Mouse (Mus musculus): Measurements from ENCODE around the gene Krtap31-1. TPM values are rescaled to one million over a fixed set of nuclear protein-coding genes. Genes with fewer than 3 reads are reported as not detected.

Gene Krtap31-1
- not detected in 4 replicates for total RNA-seq (2023)

GRCm38 (mm10) chr11:99907620-99908019 lies at the start of gene Krtap31-1:
TSS of gene Krtap31-1 (plus strand) at chr11:99907920.

DNA sequence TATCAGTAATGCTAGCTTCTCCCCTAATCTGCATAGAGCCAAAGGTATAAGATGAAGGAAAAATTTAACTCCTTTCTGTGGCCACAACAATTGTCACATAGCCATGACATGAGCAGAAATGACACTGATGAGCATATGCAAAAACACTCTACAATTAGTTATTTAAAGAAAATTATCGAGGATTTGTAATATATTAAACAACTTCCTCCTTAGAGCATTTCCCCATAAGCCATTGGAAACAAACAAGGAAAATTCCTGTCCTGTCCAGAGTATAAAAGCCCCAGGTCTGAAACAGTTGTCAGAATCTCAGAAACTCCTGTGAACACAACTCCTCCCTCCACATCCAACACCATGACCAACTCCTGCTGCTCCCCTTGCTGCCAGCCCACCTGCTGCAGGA lies 43.5 kb upstream of the Krtap31-1 start, which contains the start of gene Gm11559:
Gm11559 (plus strand) TSS at position 301 of the 400 bp plus-strand sequence.

GRCm38 (mm10) chr11:99873089-99873488 lies 34.6 kb upstream of the Krtap31-1 start, which contains the start of gene Krtap9-1:
TSS of gene Krtap9-1 (plus strand) at chr11:99873389.

DNA sequence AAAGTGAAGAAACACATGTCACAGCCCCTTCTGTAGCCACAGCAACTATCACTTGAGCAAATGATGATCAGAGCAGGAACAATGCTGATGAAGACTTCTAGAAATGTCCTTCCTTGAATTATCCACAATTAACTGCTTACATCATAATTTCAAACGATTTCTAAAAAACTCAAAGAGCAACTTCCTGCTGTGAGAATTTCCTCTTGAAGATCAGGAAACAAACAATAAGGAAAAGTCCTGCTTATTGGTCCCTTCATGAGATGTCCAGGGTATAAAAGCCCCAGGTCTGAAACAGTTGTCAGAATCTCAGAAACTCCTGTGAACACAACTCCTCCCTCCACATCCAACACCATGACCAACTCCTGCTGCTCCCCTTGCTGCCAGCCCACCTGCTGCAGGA lies 28.8 kb upstream of the Krtap31-1 start, which contains the start of gene Gm11567:
Gm11567 (plus strand) TSS at position 301 of the 400 bp plus-strand sequence.

GRCm38 (mm10) chr11:99914451-99914850 lies 6.7 kb downstream of the Krtap31-1 start, which contains the start of gene Gm11565:
TSS of gene Gm11565 (plus strand) at chr11:99914751.

DNA sequence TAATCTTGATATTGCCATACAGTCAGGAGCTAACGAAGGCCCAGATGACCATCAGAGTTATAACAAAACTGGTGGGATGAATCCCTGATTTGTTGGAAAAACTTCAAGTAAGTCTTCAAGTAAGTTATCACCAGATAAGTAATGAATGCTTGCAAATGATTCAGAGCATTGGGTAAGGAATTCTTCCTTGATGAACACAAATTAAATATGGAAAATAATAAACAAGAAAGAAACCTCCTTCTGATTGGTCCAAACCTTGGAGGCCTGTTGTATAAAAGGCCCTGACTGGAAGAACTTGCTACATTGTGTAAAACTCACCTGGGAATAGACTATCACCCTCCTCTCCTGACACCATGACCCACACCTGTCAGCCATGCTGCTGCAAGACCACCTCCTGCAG lies 28.3 kb downstream of the Krtap31-1 start, which contains the start of gene Krtap31-2:
Krtap31-2 (plus strand) TSS at position 301 of the 400 bp plus-strand sequence.

GRCm38 (mm10) chr11:99948175-99948574 lies 40.5 kb downstream of the Krtap31-1 start, which contains the start of gene Krtap9-5:
TSS of gene Krtap9-5 (plus strand) at chr11:99948475.

Other genes with a start within 250 kb of the Krtap31-1 start
- gene Gm11563, start 249.0 kb upstream of the Krtap31-1 start, total RNA-seq (2023), result not detected in 4 replicates
- not detected in 4 replicates for gene Krtap4-6, start 242.0 kb upstream of the Krtap31-1 start, total RNA-seq (2023)
- gene Gm14190, start 217.2 kb upstream of the Krtap31-1 start, total RNA-seq (2023), result not detected in 4 replicates
- not detected in 4 replicates for gene Gm14180, start 173.6 kb upstream of the Krtap31-1 start, total RNA-seq (2023)
- not detected in 4 replicates for gene Gm11595, start 135.0 kb upstream of the Krtap31-1 start, total RNA-seq (2023)
- not detected in 4 replicates for gene Krtap4-8, start 127.2 kb upstream of the Krtap31-1 start, total RNA-seq (2023)
- gene Krtap4-9, start 122.7 kb upstream of the Krtap31-1 start, total RNA-seq (2023), result not detected in 4 replicates
- gene Gm11596, start 114.5 kb upstream of the Krtap31-1 start, total RNA-seq (2023), result not detected in 4 replicates
- gene Gm11569, start 109.0 kb upstream of the Krtap31-1 start, total RNA-seq (2023), result not detected in 4 replicates
- gene Gm11554, start 103.5 kb upstream of the Krtap31-1 start, total RNA-seq (2023), result not detected in 4 replicates
- gene Krtap4-13, start 98.0 kb upstream of the Krtap31-1 start, total RNA-seq (2023), result not detected in 4 replicates
- gene Gm11564, start 92.3 kb upstream of the Krtap31-1 start, total RNA-seq (2023), result not detected in 4 replicates
- not detected in 4 replicates for gene 2300003K06Rik, start 69.9 kb upstream of the Krtap31-1 start, total RNA-seq (2023)
- not detected in 4 replicates for gene Krtap4-16, start 56.3 kb upstream of the Krtap31-1 start, total RNA-seq (2023)
- not detected in 4 replicates for gene Gm11568, start 50.0 kb upstream of the Krtap31-1 start, total RNA-seq (2023)
- not detected in 4 replicates for gene Gm11559, start 43.4 kb upstream of the Krtap31-1 start, total RNA-seq (2023)
- not detected in 4 replicates for gene Krtap9-1, start 34.5 kb upstream of the Krtap31-1 start, total RNA-seq (2023)
- gene Gm11567, start 28.7 kb upstream of the Krtap31-1 start, total RNA-seq (2023), result not detected in 4 replicates
- not detected in 4 replicates for gene Gm11565, start 6.8 kb downstream of the Krtap31-1 start, total RNA-seq (2023)
- not detected in 4 replicates for gene Krtap31-2, start 28.4 kb downstream of the Krtap31-1 start, total RNA-seq (2023)
- gene Krtap9-5, start 40.6 kb downstream of the Krtap31-1 start, total RNA-seq (2023), result not detected in 4 replicates
- not detected in 4 replicates for gene Krtap29-1, start 71.1 kb downstream of the Krtap31-1 start, total RNA-seq (2023)
- not detected in 4 replicates for gene Krtap16-1, start 78.7 kb downstream of the Krtap31-1 start, total RNA-seq (2023)
- not detected in 4 replicates for gene Krtap17-1, start 86.1 kb downstream of the Krtap31-1 start, total RNA-seq (2023)
- not detected in 4 replicates for gene Krt33a, start 108.3 kb downstream of the Krtap31-1 start, total RNA-seq (2023)
- not detected in 4 replicates for gene Krt33b, start 121.9 kb downstream of the Krtap31-1 start, total RNA-seq (2023)
- not detected in 4 replicates for gene Krt34, start 133.6 kb downstream of the Krtap31-1 start, total RNA-seq (2023)
- gene Krt31, start 142.6 kb downstream of the Krtap31-1 start, total RNA-seq (2023), result not detected in 4 replicates
- not detected in 4 replicates for gene Krt32, start 180.3 kb downstream of the Krtap31-1 start, total RNA-seq (2023)
- not detected in 4 replicates for gene Krt35, start 188.3 kb downstream of the Krtap31-1 start, total RNA-seq (2023)
- gene Krt36, start 197.7 kb downstream of the Krtap31-1 start, total RNA-seq (2023), result not detected in 4 replicates
- gene Krt13, start 213.6 kb downstream of the Krtap31-1 start, total RNA-seq (2023), result not detected in 4 replicates
- not detected in 4 replicates for gene Krt15, start 228.0 kb downstream of the Krtap31-1 start, total RNA-seq (2023)
- gene Krt19, start 240.7 kb downstream of the Krtap31-1 start, total RNA-seq (2023), result 0.47 TPM in 1 of 4 replicates, not detected in the others